Mouse (Mus musculus) small intestine, adult 2 months (tissue): ENCODE measurements around the gene Pdxdc1.
A peak's percentile ranks its signal among the peaks of the same experiment; 100 is the strongest.

Source experiments
- CTCF ChIP-seq: fragments of 200-500 bp; IDR thresholded peaks from 2 replicates; pipeline ENCODE4 v1.5.1; 2012; ENCODE audit warnings: low read depth, mild to moderate bottlenecking, control low read depth, inconsistent platforms, low read length, moderate library complexity, mixed read lengths; ENCODE audit not compliant: insufficient replicate concordance, insufficient read length; ENCODE audit errors: extremely low read depth
- POLR2A ChIP-seq: fragments of 200-500 bp; IDR thresholded peaks from 2 replicates; pipeline ENCODE4 v1.6.1; 2012; ENCODE audit warnings: low read depth, mild to moderate bottlenecking, control low read depth, inconsistent platforms, low read length, moderate library complexity

DNA sequence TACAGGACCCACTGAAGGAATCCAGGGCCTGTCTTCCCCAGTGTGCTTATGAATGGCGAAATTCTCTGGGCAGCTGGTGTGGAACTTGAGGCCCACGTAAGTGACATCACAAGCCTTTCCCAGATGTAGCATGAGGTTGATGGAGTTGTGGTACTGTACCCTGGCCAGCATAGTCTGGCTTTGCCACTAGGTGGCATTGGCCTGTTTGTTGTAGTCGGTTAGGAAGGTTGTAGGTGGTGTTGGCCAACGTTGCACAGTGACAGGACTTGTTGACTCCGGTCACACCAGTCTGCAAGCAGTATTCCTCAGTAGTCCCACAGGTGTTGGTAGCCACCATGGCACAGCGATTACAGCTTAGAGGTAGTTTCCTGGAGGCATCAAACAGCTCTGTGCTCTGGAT is 18.1 kb upstream of the Pdxdc1 start:
- TF ChIP-seq CTCF = peak; percentile 34; the same call in 1 of the 2 replicates
- no peak for TF ChIP-seq POLR2A
